Mouse (Mus musculus): ENCODE measurements around the gene Ppfibp1.

- TF ChIP-seq POLR2A (IDR thresholded peaks at IDR 0.05; ENCODE audit: extremely low read depth, insufficient read depth, low read length) (no peak), CTCF (IDR thresholded peaks at IDR 0.05; ENCODE audit: extremely low read depth, insufficient read depth, low read length) (no peak)
Measured at GRCm38 (mm10) chr6:146884171-146884570, 4.1 kb upstream of the Ppfibp1 start.

All from cortical plate, adult 2 months (tissue).